Mouse (Mus musculus) small intestine, adult 2 months (tissue): Measurements from ENCODE around the gene Hoxa9.

Experiments
- CTCF ChIP-seq: fragments of 200-500 bp; IDR thresholded peaks from 2 replicates; pipeline ENCODE4 v1.5.1; 2012; ENCODE audit warnings: low read depth, mild to moderate bottlenecking, control low read depth, inconsistent platforms, low read length, moderate library complexity, mixed read lengths; ENCODE audit not compliant: insufficient replicate concordance, insufficient read length; ENCODE audit errors: extremely low read depth
- POLR2A ChIP-seq: fragments of 200-500 bp; IDR thresholded peaks from 2 replicates; pipeline ENCODE4 v1.6.1; 2012; ENCODE audit warnings: low read depth, mild to moderate bottlenecking, control low read depth, inconsistent platforms, low read length, moderate library complexity

DNA sequence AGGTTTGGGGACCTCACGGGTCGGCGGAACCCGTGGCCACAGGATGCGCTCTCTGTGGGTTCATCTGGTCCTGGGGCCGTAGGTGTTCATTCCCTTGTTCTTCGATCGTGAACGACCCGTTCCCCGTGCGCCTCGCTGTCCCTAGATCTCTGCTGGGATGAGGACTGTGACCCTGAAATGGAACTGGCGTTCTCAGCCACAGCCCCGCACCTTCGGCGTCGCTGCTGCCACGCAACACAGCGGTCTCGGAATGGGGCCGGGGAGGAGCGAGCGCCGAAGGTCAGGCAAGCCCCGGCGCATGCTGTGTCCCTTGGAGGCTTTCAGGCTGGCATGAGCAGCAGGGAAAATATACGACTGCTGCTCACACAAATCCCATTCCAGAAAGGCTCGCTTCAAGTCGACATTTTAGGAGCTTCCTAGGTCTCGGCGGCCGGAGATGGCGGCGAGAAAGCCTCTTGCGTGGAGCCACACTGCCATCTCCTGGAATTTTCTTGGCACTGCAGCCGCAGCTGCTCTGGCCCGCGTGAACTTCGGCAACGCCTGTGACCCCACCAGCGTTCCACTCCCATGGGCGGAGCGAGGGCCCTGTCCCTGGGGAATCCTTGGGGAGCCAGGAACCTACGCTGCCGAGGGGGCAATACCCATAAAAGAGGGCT is 9.4 kb downstream of the Hoxa9 start, which contains the start of gene Hoxa7:
- TF ChIP-seq POLR2A (no peak), CTCF (peak; percentile 99)
